Mouse (Mus musculus) midbrain, embryonic 10.5 days (tissue): Measurements from ENCODE around the gene Gm128. TPM values are rescaled to one million over a fixed set of nuclear protein-coding genes. Genes with fewer than 3 reads are reported as not detected.

Source experiments
- DNase-seq: peaks from one replicate; pipeline ENCODE4 v3.0.0-alpha.2; 2017; ENCODE audit warnings: low spot score
- H3K27ac ChIP-seq: fragments of 300-500 bp; sonication (generic); replicated peaks from 2 replicates; pipeline ENCODE4 v1.5.1; 2016; ENCODE audit warnings: mild to moderate bottlenecking
- H3K27me3 ChIP-seq: fragments of 300-500 bp; sonication (generic); 2 replicates; pipeline ENCODE4 v1.6.1; 2016; ENCODE audit warnings: low read depth, mild to moderate bottlenecking; ENCODE audit not compliant: poor library complexity, severe bottlenecking
- H3K36me3 ChIP-seq: fragments of 300-500 bp; sonication (generic); 2 replicates; pipeline ENCODE4 v1.6.1; 2016; ENCODE audit warnings: mild to moderate bottlenecking, moderate library complexity
- H3K4me1 ChIP-seq: fragments of 300-500 bp; sonication (generic); 2 replicates; pipeline ENCODE4 v1.6.1; 2016
- H3K4me3 ChIP-seq: fragments of 300-500 bp; sonication (generic); 2 replicates; pipeline ENCODE4 v1.5.1; 2016; ENCODE audit warnings: mild to moderate bottlenecking, moderate library complexity
- H3K9me3 ChIP-seq: fragments of 300-500 bp; sonication (generic); replicated peaks from 2 replicates; pipeline ENCODE4 v1.6.1; 2016; ENCODE audit warnings: mild to moderate bottlenecking
- WGBS: fragments of 180-500 bp; shearing (Covaris S2); methylation state at CpG from one replicate; pipeline ENCODE4 v1.1.7; 2016; 5-methylcytosine and 5-hydroxymethylcytosine counted together
- polyA plus RNA-seq: library from polyadenylated mRNA; unstranded; fragments of >200 nt; fragmentation: Nextera tagmentation; extraction: Ambion mirVana; gene quantifications from 2 replicates; pipeline ENCODE4 v1.2.1, GENCODE M21; 2016

Gm128 gene
- polyA plus RNA-seq, 1 experiment from 2014 or later: 0.25 TPM

DNA sequence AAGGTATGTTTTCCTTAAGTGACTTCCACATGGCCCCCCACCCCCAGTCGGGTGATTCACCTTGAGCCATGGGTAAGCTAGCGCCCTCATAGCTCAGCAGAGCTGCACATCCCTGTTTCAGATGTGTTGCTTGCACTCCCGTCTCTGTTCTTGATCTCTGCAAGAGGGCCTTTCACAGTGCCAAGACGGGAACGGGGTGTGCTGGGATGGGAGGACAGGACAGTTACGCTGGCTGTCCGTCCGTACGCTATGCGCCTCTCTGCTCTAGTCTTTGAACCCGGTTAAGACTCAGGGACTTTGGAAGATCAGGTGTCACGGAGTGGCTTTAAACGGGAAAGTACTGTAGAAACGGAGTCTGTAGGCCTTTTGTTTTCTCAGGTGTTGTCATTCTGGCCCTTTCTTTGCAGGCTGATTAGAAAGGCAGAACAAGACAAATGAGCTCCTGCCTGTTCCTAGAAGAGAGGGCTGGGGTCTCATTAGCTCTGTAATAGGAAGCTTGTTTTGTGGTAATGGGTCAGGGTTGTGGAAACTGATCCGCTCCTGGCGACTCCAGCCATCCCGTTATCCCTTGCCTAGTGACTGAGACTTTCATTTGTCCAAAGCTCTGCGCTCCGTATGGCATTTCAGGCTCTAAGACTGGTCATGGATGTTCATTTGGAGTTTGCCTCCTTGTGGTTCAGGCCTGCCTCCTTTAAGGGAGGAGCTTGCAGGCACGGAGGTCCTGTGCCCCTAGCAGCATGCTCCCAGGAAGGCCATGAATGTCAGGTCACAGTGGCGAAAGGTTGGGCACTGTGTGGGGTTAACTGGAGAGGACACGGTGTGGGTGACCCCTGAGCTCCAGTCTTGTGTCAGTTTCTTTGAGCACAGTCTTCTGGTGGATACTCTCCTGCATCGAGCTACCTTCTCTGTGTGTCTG lies 5.8 kb downstream of the Gm128 start:
- Histone ChIP-seq H3K9me3 (no peaks in the 10 kb centered on the region), H3K4me3 (no peak overlapping the region), H3K27ac (no peak overlapping the region), H3K4me1 (peaks cover 19% of the 10 kb centered on the region), H3K36me3 (peaks cover 82% of the 10 kb centered on the region), H3K27me3 (no peaks in the 10 kb centered on the region)
- WGBS: 81% methylated on average over 23 of the region's 23 CpGs
- DNase-seq: no peak

DNA sequence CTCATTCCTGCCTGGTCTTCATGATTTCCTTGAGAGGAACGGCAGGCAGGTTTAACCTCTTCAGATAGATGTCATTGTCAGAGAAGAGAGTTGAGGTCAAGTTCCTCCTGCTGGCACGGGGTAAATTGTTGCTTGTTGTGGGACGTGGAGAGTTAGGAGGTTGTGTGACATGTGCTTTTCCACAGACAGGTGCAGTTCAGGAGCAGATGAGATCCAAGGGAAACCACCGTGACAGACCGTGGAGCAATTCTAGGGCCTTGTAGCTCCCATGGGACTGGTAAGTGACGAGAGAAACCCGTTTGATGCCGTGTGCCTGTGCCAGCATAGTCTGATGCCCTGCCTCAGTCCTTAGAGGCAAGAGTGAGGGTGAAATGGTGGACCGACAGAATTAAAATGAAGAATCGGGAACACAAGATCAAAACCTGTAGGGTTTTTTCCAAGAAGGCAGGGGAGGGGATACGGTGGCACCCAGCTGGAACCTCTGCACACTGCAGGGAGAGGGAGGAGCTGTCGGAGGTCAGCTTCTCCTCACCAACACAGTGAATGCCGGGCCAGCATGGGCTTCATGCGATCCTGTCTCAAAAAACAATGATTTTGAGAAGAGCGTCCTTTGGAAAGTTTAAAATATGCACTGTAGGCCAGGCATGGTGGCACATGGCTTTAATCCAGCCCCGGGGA lies 8.0 kb downstream of the Gm128 start:
- Histone ChIP-seq H3K4me3 (no peak overlapping the region), H3K27ac (no peak overlapping the region), H3K27me3 (no peaks in the 10 kb centered on the region), H3K9me3 (no peaks in the 10 kb centered on the region), H3K4me1 (peaks cover 37% of the 10 kb centered on the region), H3K36me3 (peaks cover 75% of the 10 kb centered on the region)
- DNase-seq: no peak
- WGBS: 93% methylated on average over 16 of the region's 16 CpGs

DNA sequence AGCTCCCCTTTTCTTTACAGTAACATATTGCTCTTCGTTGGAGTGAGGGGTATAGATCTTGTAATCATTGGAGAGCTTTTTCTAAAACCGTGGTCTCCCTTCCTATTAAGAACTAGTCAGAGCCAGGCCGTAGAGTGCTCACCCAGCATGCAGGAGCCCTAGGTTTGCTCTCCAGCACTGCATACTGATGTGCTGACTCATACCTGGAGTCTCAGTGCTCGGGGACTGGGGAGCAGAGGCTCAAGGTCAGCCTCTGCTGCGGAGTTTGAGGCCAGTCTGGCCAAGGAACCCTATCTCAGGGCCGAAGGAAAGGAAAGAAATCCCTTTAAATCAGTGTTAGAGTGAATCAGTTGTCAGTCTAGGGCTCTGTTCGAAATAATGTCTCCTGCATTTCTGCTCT lies 8.6 kb downstream of the Gm128 start:
- WGBS: 91% methylated on average over 7 of the region's 7 CpGs
- Histone ChIP-seq H3K27me3 (no peaks in the 10 kb centered on the region), H3K27ac (no peak overlapping the region), H3K36me3 (peaks cover 69% of the 10 kb centered on the region), H3K9me3 (no peaks in the 10 kb centered on the region), H3K4me1 (peaks cover 37% of the 10 kb centered on the region), H3K4me3 (no peak overlapping the region)
- DNase-seq: no peak

DNA sequence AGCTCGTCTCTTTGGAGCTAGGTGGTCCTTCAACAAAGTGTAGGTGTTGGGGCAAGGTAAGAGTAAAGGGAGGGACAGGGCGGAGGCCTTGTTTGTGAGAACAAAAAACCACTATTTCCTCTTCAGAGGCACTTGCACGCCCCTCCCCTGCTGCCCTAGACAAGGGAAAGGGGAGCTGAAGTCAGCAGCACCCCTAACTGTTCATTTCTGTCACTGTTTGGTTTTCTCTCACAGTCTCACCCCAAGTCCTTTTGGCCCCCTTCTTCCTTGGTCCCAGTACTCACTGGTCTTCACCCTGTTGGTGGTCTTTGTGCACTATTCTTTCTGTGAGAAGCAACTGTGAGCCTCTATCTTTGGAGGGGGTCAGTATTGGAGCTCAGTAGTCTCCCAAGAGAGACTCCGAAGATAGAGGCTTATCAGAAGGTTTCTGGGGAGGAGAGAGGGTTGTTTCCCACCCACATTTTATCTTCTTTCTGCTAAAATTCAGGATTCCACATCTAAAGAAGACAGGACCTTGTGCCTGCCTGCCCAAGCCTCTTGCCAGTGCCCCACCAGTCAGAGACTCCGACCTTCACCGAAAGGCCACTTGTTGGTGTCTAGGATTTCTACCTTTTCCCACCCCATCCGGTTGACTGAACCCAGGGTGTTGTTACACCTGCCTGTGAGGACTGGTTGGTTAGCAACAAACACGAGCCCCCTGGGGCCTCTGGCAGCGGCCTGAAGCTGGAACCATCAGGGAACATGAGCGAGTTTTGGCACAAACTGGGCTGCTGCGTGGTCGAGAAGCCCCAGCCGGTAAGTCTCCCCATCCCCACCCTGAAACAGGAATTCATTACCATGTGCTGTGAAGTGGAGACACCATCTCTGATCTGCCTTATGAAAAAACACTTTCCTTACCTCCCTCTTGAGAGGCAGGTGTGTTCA lies 9.8 kb downstream of the Gm128 start, which contains the start of gene Mllt11:
Gene Mllt11 (minus strand): TSS at position 874 of the 924 bp plus-strand sequence.
- Histone ChIP-seq H3K27ac (peak within 1 kb of the TSS; percentile 98), H3K4me3 (peak within 1 kb of the TSS; percentile 97), H3K36me3 (peaks cover 57% of the 10 kb centered on the region), H3K9me3 (no peaks in the 10 kb centered on the region), H3K27me3 (no peaks in the 10 kb centered on the region), H3K4me1 (peaks cover 46% of the 10 kb centered on the region)
- DNase-seq: no peak
- 82% methylated on average over 13 of the region's 13 CpGs for WGBS

DNA sequence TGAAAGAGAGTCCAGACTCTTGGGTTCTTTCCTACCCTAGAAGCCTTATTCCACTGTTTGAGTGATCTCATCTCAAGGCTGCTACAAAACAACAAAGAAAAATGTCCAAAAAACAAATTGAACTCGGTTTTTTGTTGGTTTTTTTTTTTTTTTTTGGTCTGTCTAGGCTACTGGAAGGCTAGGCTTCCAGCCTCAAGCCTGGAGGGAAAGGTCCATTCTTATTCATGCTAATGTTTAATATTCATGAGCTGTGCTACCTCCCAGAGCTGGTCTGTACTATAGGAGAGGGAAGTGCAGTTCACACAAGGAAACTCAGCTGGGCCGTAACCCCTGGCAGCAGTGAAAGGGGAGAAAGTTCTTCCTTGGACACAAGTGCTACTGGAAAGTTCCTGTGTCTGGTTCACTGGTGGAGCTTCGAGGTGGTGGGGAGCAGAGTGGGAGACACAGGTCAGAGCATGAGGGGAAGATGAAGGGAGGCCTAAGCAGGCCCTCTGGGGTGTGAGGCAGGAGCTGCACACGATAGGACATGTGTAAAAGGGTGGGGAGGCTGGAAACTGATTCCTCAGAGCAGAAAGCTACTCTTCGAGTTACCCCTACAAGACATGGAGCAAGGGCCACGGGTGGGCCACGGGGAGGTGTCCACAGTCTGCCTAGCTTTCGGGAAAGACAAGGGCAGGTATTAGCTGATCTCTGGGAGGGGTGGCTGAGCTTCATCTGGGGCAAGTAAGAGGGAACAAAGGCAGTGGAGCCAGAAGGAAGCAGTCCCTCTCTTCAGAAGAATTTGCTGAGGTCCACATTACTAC lies 10.7 kb downstream of the Gm128 start:
- Histone ChIP-seq H3K27me3 (no peaks in the 10 kb centered on the region), H3K27ac (peak overlapping the region; percentile 98), H3K4me1 (peaks cover 54% of the 10 kb centered on the region), H3K36me3 (peaks cover 52% of the 10 kb centered on the region), H3K4me3 (peak overlapping the region; percentile 97), H3K9me3 (no peaks in the 10 kb centered on the region)
- WGBS: 45% methylated on average over 8 of the region's 8 CpGs
- peak; percentile 51 for DNase-seq

DNA sequence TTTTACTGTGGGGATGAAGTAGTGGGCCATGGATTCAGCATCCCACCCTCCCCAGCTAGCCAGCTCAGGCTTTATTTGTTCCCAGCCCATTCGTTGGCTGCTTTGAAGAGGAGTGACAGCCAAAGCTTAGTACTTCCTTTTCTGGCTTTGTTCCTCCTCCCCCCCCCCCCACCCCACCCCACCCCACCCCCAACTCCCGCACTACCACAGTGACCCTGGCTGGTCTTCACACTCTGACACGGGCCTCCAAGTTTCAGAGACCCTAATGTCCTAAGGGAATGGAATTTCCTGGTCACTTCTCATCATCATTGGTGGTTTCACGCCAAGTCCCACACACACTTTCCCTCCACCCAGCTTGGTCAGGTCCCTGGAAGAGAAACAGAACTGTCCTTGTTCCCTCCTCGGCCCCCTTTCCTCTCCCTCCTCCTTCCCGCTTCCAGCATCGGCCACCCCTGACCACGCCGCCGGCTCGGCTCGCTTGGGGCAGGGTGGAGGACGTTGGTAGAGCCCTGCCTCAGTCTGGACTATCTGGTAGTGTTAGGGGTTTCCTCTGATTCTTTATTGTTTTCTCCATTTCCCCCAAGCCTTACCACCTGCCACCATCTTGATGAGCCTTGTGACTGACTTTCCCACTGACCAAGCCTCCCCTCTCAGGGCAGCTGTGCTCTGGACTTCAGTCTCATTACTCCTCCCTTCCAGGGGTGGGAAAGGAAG lies 11.5 kb downstream of the Gm128 start:
- H3K4me3 ChIP-seq: peak overlapping the region; percentile 97
- WGBS: 3% methylated on average over 13 of the region's 13 CpGs
- H3K27me3 ChIP-seq: no peaks in the 10 kb centered on the region
- H3K36me3 ChIP-seq: peaks cover 52% of the 10 kb centered on the region
- H3K27ac ChIP-seq: peak overlapping the region; percentile 98
- peaks cover 55% of the 10 kb centered on the region for H3K4me1 ChIP-seq
- peak; percentile 64 for DNase-seq
- H3K9me3 ChIP-seq: no peaks in the 10 kb centered on the region

DNA sequence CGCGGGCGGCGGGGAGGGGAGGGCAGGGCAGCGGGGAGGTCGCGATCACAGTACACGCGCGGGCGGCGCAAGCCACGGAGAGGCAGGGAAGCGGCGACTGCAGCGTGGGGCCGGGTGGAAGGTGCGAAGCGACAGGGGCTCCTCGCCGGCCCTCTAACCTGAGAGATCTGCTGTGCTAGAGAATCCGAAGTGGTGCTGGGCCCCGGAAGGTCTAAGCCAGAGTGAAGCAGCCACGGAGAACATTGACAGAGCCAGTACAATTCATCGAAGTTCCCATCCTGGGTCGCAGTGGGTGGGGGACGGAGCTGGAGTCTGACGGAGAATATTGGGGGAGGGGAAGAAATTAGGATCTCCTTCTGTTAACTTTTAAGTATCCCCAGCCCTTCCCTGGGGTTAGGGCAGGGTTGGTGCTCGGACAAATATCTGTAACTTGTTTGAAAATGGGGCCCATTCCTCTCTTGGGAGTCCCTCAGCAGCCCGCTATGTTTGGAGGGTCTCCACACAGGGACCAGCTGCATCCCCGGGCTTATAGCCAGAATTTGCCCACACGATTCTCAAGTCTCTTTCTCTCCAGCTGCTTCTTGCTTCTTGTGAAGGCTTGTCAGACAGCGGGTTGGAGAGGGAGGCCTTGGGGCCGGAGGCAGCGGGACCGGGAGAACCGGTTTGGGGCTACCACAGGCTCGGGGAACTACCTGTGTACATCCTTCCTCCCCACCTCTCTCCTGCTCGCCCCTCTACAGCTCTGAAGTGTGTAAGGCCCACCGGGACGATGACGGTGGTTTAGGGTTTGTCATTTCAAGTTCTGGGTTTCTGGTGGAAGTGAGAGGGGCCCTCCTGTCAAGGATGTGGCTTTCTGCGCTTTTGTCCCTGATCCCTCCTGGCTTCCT lies 12.3 kb downstream of the Gm128 start:
- Histone ChIP-seq H3K9me3 (no peaks in the 10 kb centered on the region), H3K27me3 (no peaks in the 10 kb centered on the region), H3K4me1 (peaks cover 63% of the 10 kb centered on the region), H3K27ac (peak overlapping the region; percentile 98), H3K4me3 (peak overlapping the region; percentile 97), H3K36me3 (peaks cover 52% of the 10 kb centered on the region)
- WGBS: under 1% methylated on average over 43 of the region's 43 CpGs
- DNase-seq: no peak

DNA sequence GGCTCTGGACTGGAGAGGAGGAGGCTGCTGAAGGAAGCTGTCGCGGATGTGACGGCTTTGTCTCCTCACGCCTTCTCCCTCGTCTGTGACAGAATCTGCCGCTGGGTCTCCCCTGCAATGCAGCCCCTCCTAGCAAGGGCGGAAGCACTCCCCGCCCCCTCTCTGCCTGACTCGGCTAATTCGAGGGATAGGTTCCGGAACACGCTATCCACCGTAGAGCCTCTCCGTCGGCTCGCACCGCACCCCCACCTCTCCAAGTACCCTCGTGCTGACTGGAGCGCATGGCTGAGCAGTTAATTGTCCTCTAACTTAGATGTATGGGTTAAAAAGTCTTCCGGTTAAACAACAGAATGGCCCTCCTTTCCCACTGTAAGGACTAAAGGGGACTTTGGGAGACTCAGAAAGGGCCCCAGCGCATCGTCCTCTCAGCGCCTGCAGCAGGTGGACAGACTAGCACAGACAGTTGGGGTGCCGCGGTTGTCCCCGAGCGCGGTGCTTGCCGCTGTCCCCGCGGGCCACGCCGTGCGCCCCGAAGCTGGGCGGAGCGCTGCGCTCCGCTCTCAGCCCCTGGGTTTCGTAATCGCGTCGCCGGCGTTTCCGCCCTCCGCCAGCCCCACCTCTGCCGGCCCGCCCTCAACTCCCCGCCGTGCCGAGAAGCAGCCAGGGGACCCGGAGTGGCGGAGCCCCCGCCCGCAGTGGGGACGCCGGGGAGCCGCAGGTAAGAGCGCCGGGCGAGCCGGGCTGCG lies 13.1 kb downstream of the Gm128 start, which contains the start of gene Cdc42se1:
Gene Cdc42se1 (plus strand): TSS at position 585 of the 746 bp plus-strand sequence.
- peaks cover 65% of the 10 kb centered on the region for H3K4me1 ChIP-seq
- H3K27me3 ChIP-seq: no peaks in the 10 kb centered on the region
- no peaks in the 10 kb centered on the region for H3K9me3 ChIP-seq
- WGBS: under 1% methylated on average over 64 of the region's 64 CpGs
- peak within 1 kb of the TSS; percentile 98 for H3K27ac ChIP-seq
- H3K4me3 ChIP-seq: peak within 1 kb of the TSS; percentile 97
- peaks cover 52% of the 10 kb centered on the region for H3K36me3 ChIP-seq
- DNase-seq: peak; percentile 90

DNA sequence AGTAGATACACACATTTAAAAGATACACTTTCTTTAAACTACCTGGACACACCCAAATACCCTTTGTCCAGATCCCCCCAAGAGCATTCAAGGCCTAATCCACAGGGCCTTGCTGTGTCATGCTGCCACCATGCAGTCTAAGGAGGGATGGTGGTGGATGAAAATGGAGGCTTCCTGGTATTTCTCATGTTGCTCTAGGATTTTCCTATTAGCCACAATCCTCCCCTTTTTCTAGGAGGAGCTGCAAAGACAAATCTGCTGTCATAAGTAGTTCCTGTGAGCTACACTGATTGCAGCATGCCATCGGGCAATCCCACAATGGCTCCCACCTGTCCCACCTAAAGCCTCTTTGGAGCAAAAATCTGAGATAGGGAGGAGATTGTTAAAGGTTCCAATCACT lies 14.2 kb downstream of the Gm128 start:
- Histone ChIP-seq H3K9me3 (no peaks in the 10 kb centered on the region), H3K27ac (peak overlapping the region; percentile 98), H3K36me3 (peaks cover 52% of the 10 kb centered on the region), H3K4me1 (peaks cover 65% of the 10 kb centered on the region), H3K27me3 (no peaks in the 10 kb centered on the region), H3K4me3 (peak overlapping the region; percentile 97)
- DNase-seq: no peak
- WGBS: 46% methylated on average over 1 of the region's 1 CpGs

DNA sequence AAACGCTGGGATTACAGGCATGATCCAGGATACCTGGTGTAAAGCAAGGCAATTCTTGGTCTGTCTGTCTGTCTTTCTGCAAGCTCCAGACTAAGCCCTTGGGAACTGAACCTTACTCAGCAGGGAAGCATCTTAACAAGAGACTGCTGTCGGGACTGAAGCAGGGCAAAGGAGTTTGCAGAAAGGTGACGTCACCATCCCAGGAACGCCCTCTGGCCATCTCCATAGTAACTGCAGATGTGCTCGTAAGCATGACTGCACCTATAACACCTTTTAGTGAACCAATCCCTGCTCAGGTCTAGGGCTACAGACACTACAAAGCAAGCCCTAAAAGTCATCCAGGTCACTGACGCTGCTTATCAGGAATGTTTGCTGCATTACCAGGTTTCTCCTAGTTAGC lies 17.1 kb downstream of the Gm128 start:
- H3K4me3 ChIP-seq: peak overlapping the region; percentile 14; the same call in 1 of the 2 replicates
- H3K27ac ChIP-seq: no peak overlapping the region
- H3K9me3 ChIP-seq: no peaks in the 10 kb centered on the region
- H3K4me1 ChIP-seq: peaks cover 38% of the 10 kb centered on the region
- H3K36me3 ChIP-seq: peaks cover 68% of the 10 kb centered on the region
- peak; percentile 42 for DNase-seq
- H3K27me3 ChIP-seq: no peaks in the 10 kb centered on the region
- 25% methylated on average over 6 of the region's 6 CpGs for WGBS
